Mouse (Mus musculus) forebrain, embryonic 12.5 days (tissue): Measurements from ENCODE around the gene Btbd9. TPM values are rescaled to one million over a fixed set of nuclear protein-coding genes. Genes with fewer than 3 reads are reported as not detected.

ENCODE experiments used
- ATAC-seq: fragments of 200-750 bp; cut with Nextera tagmentation; 2 replicates; pipeline ENCODE4 v1.8.0; 2017; ENCODE audit warnings: moderate TSS enrichment; ENCODE audit not compliant: low FRiP score
- H3K27ac ChIP-seq: fragments of 300-500 bp; sonication (generic); 2 replicates; pipeline ENCODE4 v1.5.1; 2016; ENCODE audit warnings: mild to moderate bottlenecking
- H3K27me3 ChIP-seq: fragments of 300-500 bp; sonication (generic); 2 replicates; pipeline ENCODE4 v1.6.1; 2016; ENCODE audit warnings: mild to moderate bottlenecking
- H3K36me3 ChIP-seq: fragments of 300-500 bp; sonication (generic); replicated peaks from 2 replicates; pipeline ENCODE4 v1.6.1; 2016; ENCODE audit warnings: mild to moderate bottlenecking
- H3K4me1 ChIP-seq: fragments of 300-500 bp; sonication (generic); 2 replicates; pipeline ENCODE4 v1.6.1; 2016
- H3K4me2 ChIP-seq: fragments of 300-500 bp; sonication (generic); 2 replicates; pipeline ENCODE4 v1.6.1; 2016; ENCODE audit warnings: mild to moderate bottlenecking, moderate library complexity
- H3K4me3 ChIP-seq: fragments of 300-500 bp; sonication (generic); replicated peaks from 2 replicates; pipeline ENCODE4 v1.5.1; 2016; ENCODE audit warnings: mild to moderate bottlenecking
- H3K9ac ChIP-seq: fragments of 300-500 bp; sonication (generic); 2 replicates; pipeline ENCODE4 v1.6.1; 2016; ENCODE audit warnings: mild to moderate bottlenecking
- H3K9me3 ChIP-seq: fragments of 300-500 bp; sonication (generic); 2 replicates; pipeline ENCODE4 v1.6.1; 2016
- WGBS: fragments of 180-500 bp; shearing (Covaris S2); methylation state at CpG from one replicate; pipeline ENCODE4 v1.1.7; 2016; 5-methylcytosine and 5-hydroxymethylcytosine counted together
- polyA plus RNA-seq: library from polyadenylated mRNA; unstranded; fragments of >200 nt; fragmentation: Nextera tagmentation; extraction: Ambion mirVana; gene quantifications from 2 replicates; pipeline ENCODE4 v1.2.1, GENCODE M21; 2016

Btbd9 gene
- polyA plus RNA-seq, 1 experiment from 2014 or later, result 85.9 TPM

DNA sequence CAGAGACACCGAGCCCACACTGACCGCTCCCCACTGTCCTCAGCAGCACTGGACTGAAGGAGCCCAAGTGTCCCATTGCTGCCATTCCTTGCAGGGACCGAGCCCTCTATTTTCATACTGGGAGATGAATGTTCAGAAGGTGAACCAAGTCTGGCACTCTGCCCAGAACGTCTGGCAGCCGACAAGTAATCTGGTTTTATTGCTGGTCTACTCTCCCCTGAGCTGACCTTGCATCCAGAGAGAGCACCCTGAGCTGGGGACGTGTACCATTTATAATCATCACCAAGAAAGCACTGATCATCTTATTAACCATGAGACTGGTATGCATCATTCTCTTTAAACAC, 77.9 kb downstream of the Btbd9 start:
- ATAC-seq, result peak; percentile 67; the same call in 1 of the 2 replicates
- Histone ChIP-seq H3K27ac (peak overlapping the region; percentile 63), H3K4me1 (peaks cover 31% of the 10 kb centered on the region), H3K36me3 (no peaks in the 10 kb centered on the region), H3K4me3 (no peak overlapping the region), H3K9ac (no peak overlapping the region), H3K4me2 (no peak overlapping the region), H3K27me3 (no peaks in the 10 kb centered on the region), H3K9me3 (no peaks in the 10 kb centered on the region)
- WGBS, result 49% methylated on average over 6 of the region's 6 CpGs

DNA sequence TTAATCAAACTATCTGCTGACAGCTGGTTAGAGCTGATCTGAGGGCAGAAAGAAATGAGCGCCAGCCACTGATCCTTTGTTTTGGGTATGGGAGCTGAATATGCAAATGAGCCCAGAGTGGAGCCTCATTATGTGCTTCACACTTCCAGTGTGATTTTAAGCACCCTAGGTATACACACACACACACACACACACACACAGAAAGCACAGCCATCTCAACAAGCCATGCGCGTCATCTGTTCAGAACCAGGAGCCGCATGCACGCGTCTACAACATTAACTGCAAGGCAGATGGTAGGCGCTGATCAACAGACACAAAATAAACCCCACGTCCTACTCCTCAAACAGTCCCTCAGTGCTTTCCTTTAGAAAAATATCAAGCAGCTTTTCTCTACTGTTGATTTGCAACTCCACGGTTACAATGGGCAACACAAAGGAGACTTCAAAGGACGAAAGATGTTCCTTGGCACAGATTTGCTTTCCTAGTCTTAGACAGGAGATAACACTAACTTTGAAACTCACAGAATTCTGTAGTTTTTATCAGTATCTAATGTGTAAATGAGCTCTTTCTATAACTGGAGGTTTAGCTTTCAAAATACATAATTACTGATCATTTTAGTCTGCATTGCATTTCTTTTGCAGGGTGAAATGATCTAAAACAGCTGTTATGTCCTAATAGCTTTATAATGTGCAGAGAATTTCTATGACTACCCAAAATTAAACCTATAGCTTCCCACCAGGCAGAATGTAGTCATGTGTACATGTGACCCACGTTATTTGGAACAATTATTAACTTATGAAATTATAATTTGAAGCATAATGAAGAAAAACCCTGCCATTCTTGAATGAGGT, 78.5 kb downstream of the Btbd9 start:
- Histone ChIP-seq H3K9me3 (no peaks in the 10 kb centered on the region), H3K9ac (no peak overlapping the region; the same call in 1 of the 2 replicates), H3K4me3 (no peak overlapping the region), H3K27ac (peak overlapping the region; percentile 76), H3K4me2 (no peak overlapping the region), H3K27me3 (no peaks in the 10 kb centered on the region), H3K4me1 (peaks cover 31% of the 10 kb centered on the region), H3K36me3 (no peaks in the 10 kb centered on the region)
- peak; percentile 88 for ATAC-seq
- 19% methylated on average over 11 of the region's 11 CpGs for WGBS

DNA sequence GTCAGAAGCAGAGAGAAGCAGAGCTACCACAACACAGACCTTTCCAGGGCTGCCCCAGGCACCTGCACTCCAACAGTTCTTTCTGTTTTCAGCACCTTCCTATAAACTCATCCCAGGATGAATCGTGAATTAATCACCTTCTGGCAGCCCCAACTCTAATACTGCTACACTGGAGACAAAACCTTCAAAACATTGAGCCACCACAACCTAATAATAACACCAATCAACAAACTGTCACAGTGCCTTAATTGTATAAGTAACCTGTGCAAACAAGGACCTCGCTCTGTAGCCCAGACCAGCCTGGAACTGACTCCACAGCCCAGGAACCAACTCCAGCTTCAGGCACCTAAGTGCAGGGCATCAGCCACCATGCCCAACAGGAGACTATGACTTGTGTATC, 80.7 kb downstream of the Btbd9 start:
- ATAC-seq, result no peak
- WGBS, result 74% methylated on average over 2 of the region's 2 CpGs
- Histone ChIP-seq H3K27ac (0 out of 2 replicates have a peak overlapping the region, but pooled peaks have one; percentile 2), H3K4me1 (peaks cover 31% of the 10 kb centered on the region), H3K4me2 (no peak overlapping the region), H3K9ac (no peak overlapping the region), H3K27me3 (no peaks in the 10 kb centered on the region), H3K4me3 (no peak overlapping the region), H3K36me3 (no peaks in the 10 kb centered on the region), H3K9me3 (no peaks in the 10 kb centered on the region)

GRCm38 (mm10) chr17:30495154-30495553, 81.1 kb downstream of the Btbd9 start:
- H3K9ac ChIP-seq, result no peak overlapping the region
- 0 out of 2 replicates have a peak overlapping the region, but pooled peaks have one; percentile 2 for H3K27ac ChIP-seq
- H3K9me3 ChIP-seq, result no peaks in the 10 kb centered on the region
- H3K4me1 ChIP-seq, result peaks cover 32% of the 10 kb centered on the region
- 69% methylated on average over 2 of the region's 2 CpGs for WGBS
- no peak for ATAC-seq
- no peak overlapping the region for H3K4me3 ChIP-seq
- H3K27me3 ChIP-seq, result no peaks in the 10 kb centered on the region
- no peaks in the 10 kb centered on the region for H3K36me3 ChIP-seq
- no peak overlapping the region for H3K4me2 ChIP-seq

DNA sequence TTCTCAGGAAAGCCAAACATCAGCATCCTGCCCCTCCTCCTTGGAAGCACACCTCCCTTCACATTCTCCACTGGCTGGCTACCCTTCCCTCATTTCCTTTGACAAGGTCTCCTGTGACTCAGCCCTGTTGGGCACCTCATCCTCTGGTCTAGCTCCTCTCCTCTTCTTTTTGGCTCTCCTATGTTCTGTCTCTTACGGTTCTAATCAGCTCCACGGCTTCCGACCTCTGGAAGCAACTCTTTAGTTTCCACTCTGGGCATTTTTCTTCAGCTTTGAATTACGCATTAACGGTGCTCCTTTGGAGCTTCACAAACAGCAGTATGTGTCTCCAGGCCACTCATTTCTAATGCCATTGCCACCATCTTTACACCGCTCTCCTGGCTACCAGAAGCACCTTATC, 82.8 kb downstream of the Btbd9 start:
- WGBS, result 96% methylated on average over 6 of the region's 6 CpGs
- Histone ChIP-seq H3K4me3 (no peak overlapping the region), H3K9me3 (no peaks in the 10 kb centered on the region), H3K4me1 (peaks cover 38% of the 10 kb centered on the region), H3K4me2 (no peak overlapping the region), H3K27me3 (no peaks in the 10 kb centered on the region), H3K36me3 (no peaks in the 10 kb centered on the region), H3K27ac (no peak overlapping the region), H3K9ac (no peak overlapping the region)
- no peak for ATAC-seq

DNA sequence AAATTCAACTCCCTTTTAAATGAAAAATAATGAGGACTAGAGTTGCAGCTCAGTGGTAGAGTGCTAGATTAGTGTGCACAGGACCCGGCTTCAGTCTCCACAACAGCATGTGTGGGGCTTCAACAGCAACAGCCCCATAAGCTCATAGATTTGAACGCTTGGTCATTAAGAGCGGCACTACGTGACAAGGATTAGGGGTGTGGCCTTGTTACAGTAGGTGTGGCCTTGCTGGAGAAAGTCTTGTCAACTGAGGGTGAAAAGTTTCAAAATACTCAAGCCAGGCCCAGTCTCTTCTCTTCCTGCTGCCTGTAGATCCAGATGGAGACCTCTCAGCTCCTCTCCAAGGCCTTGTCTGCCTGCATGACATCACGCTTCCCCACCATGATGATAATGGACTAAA, 84.1 kb downstream of the Btbd9 start:
- H3K4me1 ChIP-seq, result peaks cover 26% of the 10 kb centered on the region
- H3K27me3 ChIP-seq, result no peaks in the 10 kb centered on the region
- no peak overlapping the region for H3K27ac ChIP-seq
- no peaks in the 10 kb centered on the region for H3K36me3 ChIP-seq
- no peaks in the 10 kb centered on the region for H3K9me3 ChIP-seq
- no peak overlapping the region for H3K9ac ChIP-seq
- ATAC-seq, result no peak
- WGBS, result 95% methylated on average over 5 of the region's 5 CpGs
- no peak overlapping the region for H3K4me2 ChIP-seq
- no peak overlapping the region for H3K4me3 ChIP-seq

DNA sequence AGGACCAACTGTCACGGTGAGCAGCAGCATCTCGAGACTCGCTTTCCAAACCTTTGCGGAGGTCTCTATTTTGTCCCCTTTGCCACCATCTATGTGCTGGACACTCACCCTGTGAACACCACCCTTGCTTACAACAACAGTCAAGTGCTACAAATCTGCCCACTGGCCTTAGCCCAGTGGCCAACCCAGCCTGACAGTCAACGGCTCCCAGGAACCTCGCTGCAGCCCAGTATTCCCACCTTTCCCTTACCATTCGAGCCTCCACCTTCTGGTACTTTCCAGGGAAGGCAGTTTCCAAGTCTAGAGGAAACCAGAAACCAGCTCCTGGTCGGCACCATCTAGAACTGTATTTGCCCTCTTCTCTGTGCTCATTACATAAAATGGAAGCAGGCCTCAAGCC, 84.7 kb downstream of the Btbd9 start:
- peaks cover 23% of the 10 kb centered on the region for H3K4me1 ChIP-seq
- no peak overlapping the region for H3K4me2 ChIP-seq
- no peak overlapping the region for H3K27ac ChIP-seq
- no peak for ATAC-seq
- no peaks in the 10 kb centered on the region for H3K27me3 ChIP-seq
- H3K9ac ChIP-seq, result no peak overlapping the region
- WGBS, result 95% methylated on average over 8 of the region's 8 CpGs
- H3K9me3 ChIP-seq, result no peaks in the 10 kb centered on the region
- H3K36me3 ChIP-seq, result no peaks in the 10 kb centered on the region
- no peak overlapping the region for H3K4me3 ChIP-seq

DNA sequence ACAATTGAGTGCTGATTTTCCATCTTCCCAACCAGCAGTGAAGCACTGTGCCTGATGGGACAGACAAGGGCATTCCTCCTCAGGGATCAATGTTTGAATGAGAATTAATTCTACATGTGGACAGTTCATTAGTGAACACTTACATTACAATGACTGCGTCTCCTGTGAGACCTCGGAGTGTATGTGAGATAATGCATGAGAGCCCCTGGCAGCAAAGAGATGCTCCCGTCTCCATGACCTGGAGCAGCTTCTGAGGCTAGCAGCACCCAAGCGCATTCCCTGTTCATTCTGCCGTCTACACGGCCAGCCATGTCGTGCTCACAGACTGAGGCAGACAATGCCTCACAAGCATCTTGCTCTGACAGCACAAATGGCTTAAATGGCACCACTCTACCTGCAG, 85.7 kb downstream of the Btbd9 start:
- H3K27me3 ChIP-seq, result no peaks in the 10 kb centered on the region
- no peak overlapping the region for H3K27ac ChIP-seq
- H3K9me3 ChIP-seq, result no peaks in the 10 kb centered on the region
- H3K4me2 ChIP-seq, result no peak overlapping the region
- 82% methylated on average over 7 of the region's 7 CpGs for WGBS
- no peak overlapping the region for H3K4me3 ChIP-seq
- H3K9ac ChIP-seq, result no peak overlapping the region
- peaks cover 18% of the 10 kb centered on the region for H3K4me1 ChIP-seq
- no peak for ATAC-seq
- no peaks in the 10 kb centered on the region for H3K36me3 ChIP-seq

- Histone ChIP-seq H3K4me2 (no peak overlapping the region), H3K9me3 (no peaks in the 10 kb centered on the region), H3K27me3 (no peaks in the 10 kb centered on the region), H3K4me3 (no peak overlapping the region), H3K27ac (peak overlapping the region; percentile 39; the same call in 1 of the 2 replicates), H3K36me3 (no peaks in the 10 kb centered on the region), H3K9ac (no peak overlapping the region), H3K4me1 (peaks cover 13% of the 10 kb centered on the region)
- WGBS, result 80% methylated on average over 5 of the region's 5 CpGs
- no peak for ATAC-seq
Measured at GRCm38 (mm10) chr17:30490086-30490485, 86.2 kb downstream of the Btbd9 start.

GRCm38 (mm10) chr17:30489629-30490028, 86.7 kb downstream of the Btbd9 start:
- peak overlapping the region; percentile 39; the same call in 1 of the 2 replicates for H3K27ac ChIP-seq
- no peak overlapping the region for H3K4me3 ChIP-seq
- no peaks in the 10 kb centered on the region for H3K9me3 ChIP-seq
- peaks cover 9% of the 10 kb centered on the region for H3K4me1 ChIP-seq
- H3K4me2 ChIP-seq, result no peak overlapping the region
- H3K36me3 ChIP-seq, result no peaks in the 10 kb centered on the region
- H3K27me3 ChIP-seq, result no peaks in the 10 kb centered on the region
- no peak overlapping the region for H3K9ac ChIP-seq
- WGBS, result 16% methylated on average over 7 of the region's 7 CpGs
- peak; percentile 51; the same call in 1 of the 2 replicates for ATAC-seq

DNA sequence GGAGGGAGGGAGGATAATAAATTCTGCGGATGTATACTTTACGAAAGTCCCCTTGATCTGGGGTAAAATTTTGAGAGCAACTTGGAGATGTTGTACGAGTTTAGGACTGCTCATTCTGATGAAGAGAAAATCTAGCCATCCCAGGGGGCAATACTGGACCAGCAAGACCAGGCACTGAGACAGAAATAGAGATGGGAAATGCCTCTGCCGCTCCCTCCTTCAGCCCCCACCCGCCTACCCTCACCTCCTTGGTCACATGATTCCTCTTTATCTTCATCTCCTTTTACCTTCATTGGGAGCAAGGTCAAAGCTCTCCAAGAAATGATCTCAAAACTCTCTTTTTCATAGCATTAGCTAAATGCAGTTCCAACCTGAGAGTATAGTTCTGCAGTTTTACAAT, 88.6 kb downstream of the Btbd9 start:
- H3K9ac ChIP-seq, result no peak overlapping the region
- no peak for ATAC-seq
- no peak overlapping the region for H3K4me3 ChIP-seq
- peaks cover 8% of the 10 kb centered on the region for H3K4me1 ChIP-seq
- no peaks in the 10 kb centered on the region for H3K27me3 ChIP-seq
- H3K36me3 ChIP-seq, result no peaks in the 10 kb centered on the region
- H3K27ac ChIP-seq, result no peak overlapping the region
- H3K9me3 ChIP-seq, result no peaks in the 10 kb centered on the region
- 94% methylated on average over 5 of the region's 5 CpGs for whole genome bisulfite sequencing
- no peak overlapping the region for H3K4me2 ChIP-seq

DNA sequence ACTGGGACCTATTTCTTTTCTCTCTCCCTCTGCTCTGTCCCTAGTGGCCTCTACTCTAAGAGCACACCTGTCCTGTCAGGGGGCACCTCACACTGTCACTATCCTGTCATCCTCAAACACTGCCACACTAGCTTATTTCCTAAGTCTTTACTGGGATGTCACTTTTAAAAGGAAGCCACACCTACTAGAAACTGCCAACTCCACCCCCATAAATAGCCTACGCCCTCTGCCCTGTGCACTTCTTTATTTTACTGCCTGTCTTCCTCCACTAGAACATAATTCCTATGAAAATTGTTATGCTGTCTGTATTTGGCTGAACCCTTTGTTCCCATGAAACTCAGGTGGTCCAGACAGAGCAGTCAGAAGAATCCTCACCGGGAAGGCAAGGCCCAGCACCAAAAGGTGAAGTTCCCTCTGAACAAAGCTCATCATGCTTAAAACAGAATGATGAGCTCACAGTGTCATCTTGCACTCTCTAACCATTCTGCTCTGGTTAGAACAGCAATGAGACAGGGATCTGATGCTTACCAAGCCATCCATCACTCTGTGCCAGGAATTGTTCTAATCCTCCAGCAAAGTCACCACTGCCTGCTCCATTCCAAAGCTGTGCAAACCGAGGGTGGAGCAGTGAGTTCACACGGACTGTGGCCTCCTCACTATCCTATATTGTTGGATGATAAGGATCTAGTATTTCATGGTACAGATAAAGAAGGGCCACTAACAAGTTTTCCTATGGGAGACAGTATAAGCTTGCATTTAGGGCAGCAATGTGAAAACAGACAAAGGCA, 91.0 kb downstream of the Btbd9 start:
- H3K27ac ChIP-seq, result no peak overlapping the region
- H3K4me2 ChIP-seq, result no peak overlapping the region
- peaks cover 8% of the 10 kb centered on the region for H3K4me1 ChIP-seq
- H3K27me3 ChIP-seq, result no peaks in the 10 kb centered on the region
- WGBS, result 88% methylated on average over 4 of the region's 4 CpGs
- no peaks in the 10 kb centered on the region for H3K36me3 ChIP-seq
- no peak overlapping the region for H3K9ac ChIP-seq
- ATAC-seq, result no peak
- no peaks in the 10 kb centered on the region for H3K9me3 ChIP-seq
- H3K4me3 ChIP-seq, result no peak overlapping the region
